Mouse (Mus musculus): ENCODE measurements around the gene Ntm. TPM values are rescaled to one million over a fixed set of nuclear protein-coding genes. Genes with fewer than 3 reads are reported as not detected.

The Ntm gene
- polyA plus RNA-seq (2014; fragmentation: Nextera tagmentation; extraction: Ambion mirVana), result 13.5 and 14.3 TPM in 2 replicates

GRCm38 (mm10) chr9:29962978-29963377 is at the start of gene Ntm:
Ntm (minus strand) TSS chr9:29963141.
- peak within 1 kb of the TSS; percentile 93 for H3K4me2 ChIP-seq (ENCODE audit: low read depth, low read length, severe bottlenecking)
- DNase-seq (ENCODE audit: low spot score) (peak; percentile 72), ATAC-seq (replicated peaks; ENCODE audit: low FRiP score) (peak; percentile 65; the same call in 1 of the 2 replicates)
- no peak within 1 kb of the TSS for H3K27ac ChIP-seq (ENCODE audit: low read depth, low read length)
- peaks cover 6% of the 10 kb centered on the region for H3K27me3 ChIP-seq (ENCODE audit: control insufficient read depth, insufficient read depth, low read length)
- peak within 1 kb of the TSS; percentile 68 for H3K9ac ChIP-seq (ENCODE audit: low read length)
- H3K36me3 ChIP-seq (ENCODE audit: control insufficient read depth, insufficient read depth, low read length), result no peaks in the 10 kb centered on the region
- H3K4me1 ChIP-seq (replicated peaks; ENCODE audit: control insufficient read depth, insufficient read depth, low read length), result peaks cover 8% of the 10 kb centered on the region
- H3K4me3 ChIP-seq (ENCODE audit: low read depth, low read length), result peak within 1 kb of the TSS; percentile 49
- H3K9me3 ChIP-seq (ENCODE audit: control insufficient read depth, low read length), result no peaks in the 10 kb centered on the region
- 11% methylated on average over 8 of the region's 8 CpGs for WGBS

DNA sequence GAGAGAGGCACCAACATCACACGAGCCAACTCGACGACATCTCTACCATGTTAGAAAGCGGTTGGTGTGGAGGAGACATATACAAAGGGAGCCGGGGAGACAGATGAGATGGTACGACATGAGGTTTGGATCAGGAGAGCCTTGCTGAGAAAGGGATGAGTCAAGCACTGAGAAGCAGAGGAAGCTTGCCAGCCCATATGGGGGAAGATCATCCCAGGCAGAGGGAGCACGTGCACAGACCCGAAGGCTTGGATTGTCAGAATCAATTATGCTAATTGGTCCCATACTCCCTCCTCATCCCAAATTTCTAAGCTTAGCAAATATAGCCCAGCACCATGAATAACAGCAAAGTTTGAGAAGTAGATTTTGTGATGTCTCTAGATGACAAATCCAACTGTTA is 42.8 kb upstream of the Ntm start:
- no peaks in the 10 kb centered on the region for H3K27me3 ChIP-seq (ENCODE audit: control insufficient read depth, insufficient read depth, low read length)
- H3K4me3 ChIP-seq (ENCODE audit: low read depth, low read length), result no peak overlapping the region
- H3K9ac ChIP-seq (ENCODE audit: low read length), result no peak overlapping the region
- 90% methylated on average over 8 of the region's 8 CpGs for WGBS
- no peak for DNase-seq (ENCODE audit: low spot score)
- H3K9me3 ChIP-seq (ENCODE audit: control insufficient read depth, low read length), result no peaks in the 10 kb centered on the region
- no peak overlapping the region for H3K4me2 ChIP-seq (ENCODE audit: low read depth, low read length, severe bottlenecking)
- H3K36me3 ChIP-seq (ENCODE audit: control insufficient read depth, insufficient read depth, low read length), result no peaks in the 10 kb centered on the region
- H3K27ac ChIP-seq (ENCODE audit: low read depth, low read length), result no peak overlapping the region
- H3K4me1 ChIP-seq (replicated peaks; ENCODE audit: control insufficient read depth, insufficient read depth, low read length), result no peaks in the 10 kb centered on the region
- ATAC-seq (replicated peaks; ENCODE audit: low FRiP score), result no peak

DNA sequence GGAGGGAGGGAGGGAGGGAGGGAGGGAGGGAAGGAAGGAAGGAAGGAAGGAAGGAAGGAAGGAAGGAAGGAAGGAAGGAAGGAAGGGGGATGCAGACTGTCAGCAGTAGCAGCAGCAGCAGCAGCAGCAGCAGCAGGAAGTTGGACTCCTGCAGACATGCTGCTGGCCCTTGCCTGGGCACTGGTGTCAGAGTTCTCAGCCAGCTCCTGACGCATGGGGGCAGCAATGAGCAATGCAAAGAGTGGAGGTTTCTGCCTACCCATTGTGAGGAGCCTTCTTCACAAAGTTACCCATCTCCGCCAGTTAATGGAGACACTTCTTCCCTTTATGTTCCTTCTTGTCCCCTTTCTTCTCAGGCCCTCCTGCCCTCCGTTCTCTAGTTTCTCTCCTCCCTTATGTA is 40.7 kb upstream of the Ntm start:
- DNase-seq (ENCODE audit: low spot score) (peak; percentile 87), ATAC-seq (replicated peaks; ENCODE audit: low FRiP score) (0 out of 2 replicates have a peak, but pooled peaks have one; percentile 33)
- Histone ChIP-seq H3K27me3 (ENCODE audit: control insufficient read depth, insufficient read depth, low read length) (no peaks in the 10 kb centered on the region), H3K4me2 (ENCODE audit: low read depth, low read length, severe bottlenecking) (no peak overlapping the region), H3K36me3 (ENCODE audit: control insufficient read depth, insufficient read depth, low read length) (no peaks in the 10 kb centered on the region), H3K4me3 (ENCODE audit: low read depth, low read length) (no peak overlapping the region), H3K9me3 (ENCODE audit: control insufficient read depth, low read length) (no peaks in the 10 kb centered on the region), H3K27ac (ENCODE audit: low read depth, low read length) (no peak overlapping the region), H3K9ac (ENCODE audit: low read length) (no peak overlapping the region), H3K4me1 (replicated peaks; ENCODE audit: control insufficient read depth, insufficient read depth, low read length) (no peaks in the 10 kb centered on the region)
- 22% methylated on average over 3 of the region's 3 CpGs for WGBS

GRCm38 (mm10) chr9:29981177-29981915 is 18.4 kb upstream of the Ntm start:
- H3K9ac ChIP-seq (ENCODE audit: low read length), result no peak overlapping the region
- H3K4me1 ChIP-seq (replicated peaks; ENCODE audit: control insufficient read depth, insufficient read depth, low read length), result no peaks in the 10 kb centered on the region
- H3K9me3 ChIP-seq (ENCODE audit: control insufficient read depth, low read length), result no peaks in the 10 kb centered on the region
- H3K4me3 ChIP-seq (ENCODE audit: low read depth, low read length), result no peak overlapping the region
- H3K4me2 ChIP-seq (ENCODE audit: low read depth, low read length, severe bottlenecking), result no peak overlapping the region
- WGBS, result 80% methylated on average over 5 of the region's 5 CpGs
- no peak overlapping the region for H3K27ac ChIP-seq (ENCODE audit: low read depth, low read length)
- H3K27me3 ChIP-seq (ENCODE audit: control insufficient read depth, insufficient read depth, low read length), result no peaks in the 10 kb centered on the region
- ATAC-seq (replicated peaks; ENCODE audit: low FRiP score) (no peak), DNase-seq (ENCODE audit: low spot score) (no peak)
- no peaks in the 10 kb centered on the region for H3K36me3 ChIP-seq (ENCODE audit: control insufficient read depth, insufficient read depth, low read length)

- Histone ChIP-seq H3K27ac (ENCODE audit: low read depth, low read length) (no peak overlapping the region), H3K4me2 (ENCODE audit: low read depth, low read length, severe bottlenecking) (peak overlapping the region; percentile 93), H3K36me3 (ENCODE audit: control insufficient read depth, insufficient read depth, low read length) (no peaks in the 10 kb centered on the region), H3K4me3 (ENCODE audit: low read depth, low read length) (peak overlapping the region; percentile 49), H3K27me3 (ENCODE audit: control insufficient read depth, insufficient read depth, low read length) (peaks cover 6% of the 10 kb centered on the region), H3K9me3 (ENCODE audit: control insufficient read depth, low read length) (no peaks in the 10 kb centered on the region), H3K4me1 (replicated peaks; ENCODE audit: control insufficient read depth, insufficient read depth, low read length) (peaks cover 8% of the 10 kb centered on the region), H3K9ac (ENCODE audit: low read length) (peak overlapping the region; percentile 68)
- peak; percentile 63; the same call in 1 of the 2 replicates for ATAC-seq (replicated peaks; ENCODE audit: low FRiP score)
- peak; percentile 60 for DNase-seq (ENCODE audit: low spot score)
- 1% methylated on average over 38 of the region's 38 CpGs for WGBS
Measured at GRCm38 (mm10) chr9:29961954-29962867, 730 bp downstream of the Ntm start.

DNA sequence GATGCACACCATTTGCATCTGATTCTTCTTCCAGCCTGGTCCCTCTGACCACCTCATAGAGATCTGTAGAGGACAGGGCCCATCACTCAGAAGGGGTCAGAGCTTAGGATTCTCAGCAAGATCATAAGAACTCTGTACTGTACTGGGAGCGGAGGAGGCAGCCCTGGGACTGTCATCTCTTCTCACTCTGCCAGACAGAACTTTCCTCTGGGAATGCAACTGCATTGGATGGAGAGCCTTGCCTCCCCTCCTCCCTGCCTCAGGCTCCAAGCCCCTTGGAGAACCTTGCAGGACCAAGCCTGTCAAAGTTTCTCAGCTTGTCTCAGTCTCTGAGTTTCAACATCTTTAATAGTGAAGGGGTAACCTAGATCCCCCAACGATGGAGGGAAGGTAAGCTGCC is 1.4 kb downstream of the Ntm start:
- peaks cover 8% of the 10 kb centered on the region for H3K4me1 ChIP-seq (replicated peaks; ENCODE audit: control insufficient read depth, insufficient read depth, low read length)
- ATAC-seq (replicated peaks; ENCODE audit: low FRiP score), result 0 out of 2 replicates have a peak, but pooled peaks have one; percentile 19
- H3K9me3 ChIP-seq (ENCODE audit: control insufficient read depth, low read length), result no peaks in the 10 kb centered on the region
- peak overlapping the region; percentile 49 for H3K4me3 ChIP-seq (ENCODE audit: low read depth, low read length)
- H3K36me3 ChIP-seq (ENCODE audit: control insufficient read depth, insufficient read depth, low read length), result no peaks in the 10 kb centered on the region
- peaks cover 6% of the 10 kb centered on the region for H3K27me3 ChIP-seq (ENCODE audit: control insufficient read depth, insufficient read depth, low read length)
- H3K4me2 ChIP-seq (ENCODE audit: low read depth, low read length, severe bottlenecking), result peak overlapping the region; percentile 93
- H3K27ac ChIP-seq (ENCODE audit: low read depth, low read length), result no peak overlapping the region
- no peak for DNase-seq (ENCODE audit: low spot score)
- 43% methylated on average over 2 of the region's 2 CpGs for WGBS
- H3K9ac ChIP-seq (ENCODE audit: low read length), result peak overlapping the region; percentile 68

GRCm38 (mm10) chr9:29960741-29961140 is 2.2 kb downstream of the Ntm start:
- Histone ChIP-seq H3K9ac (ENCODE audit: low read length) (no peak overlapping the region), H3K4me2 (ENCODE audit: low read depth, low read length, severe bottlenecking) (no peak overlapping the region), H3K27ac (ENCODE audit: low read depth, low read length) (no peak overlapping the region), H3K9me3 (ENCODE audit: control insufficient read depth, low read length) (no peaks in the 10 kb centered on the region), H3K4me1 (replicated peaks; ENCODE audit: control insufficient read depth, insufficient read depth, low read length) (peaks cover 8% of the 10 kb centered on the region), H3K27me3 (ENCODE audit: control insufficient read depth, insufficient read depth, low read length) (peaks cover 6% of the 10 kb centered on the region), H3K4me3 (ENCODE audit: low read depth, low read length) (no peak overlapping the region), H3K36me3 (ENCODE audit: control insufficient read depth, insufficient read depth, low read length) (no peaks in the 10 kb centered on the region)
- WGBS, result 76% methylated on average over 5 of the region's 5 CpGs
- DNase-seq (ENCODE audit: low spot score) (no peak), ATAC-seq (replicated peaks; ENCODE audit: low FRiP score) (no peak)

DNA sequence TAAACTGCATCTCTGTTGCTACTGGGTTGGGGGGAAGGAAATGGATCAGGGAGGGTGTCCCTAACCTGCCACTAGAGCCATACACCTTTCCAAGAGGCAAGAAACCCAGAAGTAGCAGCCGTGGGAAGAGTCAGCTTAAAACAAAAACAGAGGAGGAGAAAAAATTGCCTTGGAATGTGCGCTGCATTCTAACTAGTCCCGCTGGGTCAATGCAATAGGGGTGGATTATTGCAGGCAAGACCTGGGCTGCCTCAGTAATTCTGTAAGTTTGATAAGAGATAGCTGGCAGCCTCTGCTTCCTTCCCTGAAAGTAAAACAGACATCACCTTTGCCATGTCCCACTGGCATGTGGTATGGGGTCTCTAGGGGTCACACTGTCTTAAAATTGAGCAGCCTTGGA is 2.7 kb downstream of the Ntm start:
- ATAC-seq (replicated peaks; ENCODE audit: low FRiP score) (no peak), DNase-seq (ENCODE audit: low spot score) (no peak)

More for the DNA sequence above, 2.7 kb downstream of the Ntm start:
- no peak overlapping the region for H3K27ac ChIP-seq (ENCODE audit: low read depth, low read length)
- H3K4me3 ChIP-seq (ENCODE audit: low read depth, low read length), result no peak overlapping the region
- peak overlapping the region; percentile 5; the same call in 1 of the 2 replicates for H3K4me2 ChIP-seq (ENCODE audit: low read depth, low read length, severe bottlenecking)
- no peaks in the 10 kb centered on the region for H3K9me3 ChIP-seq (ENCODE audit: control insufficient read depth, low read length)
- no peak overlapping the region for H3K9ac ChIP-seq (ENCODE audit: low read length)
- peaks cover 8% of the 10 kb centered on the region for H3K4me1 ChIP-seq (replicated peaks; ENCODE audit: control insufficient read depth, insufficient read depth, low read length)
- peaks cover 6% of the 10 kb centered on the region for H3K27me3 ChIP-seq (ENCODE audit: control insufficient read depth, insufficient read depth, low read length)
- no peaks in the 10 kb centered on the region for H3K36me3 ChIP-seq (ENCODE audit: control insufficient read depth, insufficient read depth, low read length)
- 27% methylated on average over 3 of the region's 3 CpGs for WGBS

Measured in forebrain, embryonic 11.5 days (tissue).